Mouse (Mus musculus): ENCODE results near the gene Dnajb14. TPM values are rescaled to one million over a fixed set of nuclear protein-coding genes. Genes with fewer than 3 reads are reported as not detected.

The Dnajb14 gene
- 9.8 and 10.0 TPM in 2 replicates for polyA plus RNA-seq (2014; fragmentation: Nextera tagmentation; extraction: Ambion mirVana)

GRCm38 (mm10) chr3:137867437-137868093 is at the start of gene Dnajb14:
TSS of gene Dnajb14 (plus strand) at chr3:137867675.
- 1% methylated on average over 49 of the region's 94 CpGs for WGBS
- Histone ChIP-seq H3K27ac (ENCODE audit: low read depth) (peak within 1 kb of the TSS; percentile 97), H3K27me3 (replicated peaks; ENCODE audit: control insufficient read depth, insufficient read depth, low read length) (no peaks in the 10 kb centered on the region), H3K9ac (ENCODE audit: low read length) (peak within 1 kb of the TSS; percentile 94), H3K9me3 (ENCODE audit: control insufficient read depth, low read length) (no peaks in the 10 kb centered on the region), H3K4me1 (replicated peaks; ENCODE audit: control insufficient read depth, insufficient read depth, low read length) (peaks cover 9% of the 10 kb centered on the region; the same call in 1 of the 2 replicates), H3K36me3 (ENCODE audit: control insufficient read depth, insufficient read depth, low read length) (peaks cover 14% of the 10 kb centered on the region; the same call in 1 of the 2 replicates), H3K4me3 (ENCODE audit: low read depth, low read length) (peak within 1 kb of the TSS; percentile 65), H3K4me2 (ENCODE audit: low read length) (peak within 1 kb of the TSS; percentile 67)
- peak; percentile 87 for DNase-seq (ENCODE audit: low spot score)
- ATAC-seq (replicated peaks; ENCODE audit: low FRiP score, low TSS enrichment, low read depth), result peak; percentile 21

- 26% methylated on average over 4 of the region's 4 CpGs for WGBS
- no peak overlapping the region for H3K4me3 ChIP-seq (ENCODE audit: low read depth, low read length)
- DNase-seq (ENCODE audit: low spot score) (no peak), ATAC-seq (replicated peaks; ENCODE audit: low FRiP score, low TSS enrichment, low read depth) (no peak)
- no peaks in the 10 kb centered on the region for H3K36me3 ChIP-seq (ENCODE audit: control insufficient read depth, insufficient read depth, low read length)
- no peaks in the 10 kb centered on the region for H3K4me1 ChIP-seq (replicated peaks; ENCODE audit: control insufficient read depth, insufficient read depth, low read length)
- H3K27me3 ChIP-seq (replicated peaks; ENCODE audit: control insufficient read depth, insufficient read depth, low read length), result no peaks in the 10 kb centered on the region
- no peak overlapping the region for H3K4me2 ChIP-seq (ENCODE audit: low read length)
- no peak overlapping the region for H3K27ac ChIP-seq (ENCODE audit: low read depth)
- no peak overlapping the region for H3K9ac ChIP-seq (ENCODE audit: low read length)
- H3K9me3 ChIP-seq (ENCODE audit: control insufficient read depth, low read length), result no peaks in the 10 kb centered on the region
Observed at GRCm38 (mm10) chr3:137818713-137819112, 48.8 kb upstream of the Dnajb14 start.

- H3K4me1 ChIP-seq (replicated peaks; ENCODE audit: control insufficient read depth, insufficient read depth, low read length), result no peaks in the 10 kb centered on the region
- H3K9ac ChIP-seq (ENCODE audit: low read length), result no peak overlapping the region
- H3K9me3 ChIP-seq (ENCODE audit: control insufficient read depth, low read length), result no peaks in the 10 kb centered on the region
- H3K27ac ChIP-seq (ENCODE audit: low read depth), result no peak overlapping the region
- DNase-seq (ENCODE audit: low spot score), result no peak
- ATAC-seq (replicated peaks; ENCODE audit: low FRiP score, low TSS enrichment, low read depth), result no peak
- 74% methylated on average over 6 of the region's 6 CpGs for WGBS
- H3K4me3 ChIP-seq (ENCODE audit: low read depth, low read length), result no peak overlapping the region
- no peak overlapping the region for H3K4me2 ChIP-seq (ENCODE audit: low read length)
- no peaks in the 10 kb centered on the region for H3K27me3 ChIP-seq (replicated peaks; ENCODE audit: control insufficient read depth, insufficient read depth, low read length)
- no peaks in the 10 kb centered on the region for H3K36me3 ChIP-seq (ENCODE audit: control insufficient read depth, insufficient read depth, low read length)
Observed at GRCm38 (mm10) chr3:137820688-137821467, 46.6 kb upstream of the Dnajb14 start.

GRCm38 (mm10) chr3:137823317-137823716 is 44.2 kb upstream of the Dnajb14 start:
- WGBS, result 92% methylated on average over 3 of the region's 3 CpGs
- H3K4me2 ChIP-seq (ENCODE audit: low read length), result no peak overlapping the region
- DNase-seq (ENCODE audit: low spot score) (no peak), ATAC-seq (replicated peaks; ENCODE audit: low FRiP score, low TSS enrichment, low read depth) (no peak)
- H3K27me3 ChIP-seq (replicated peaks; ENCODE audit: control insufficient read depth, insufficient read depth, low read length), result no peaks in the 10 kb centered on the region
- H3K9ac ChIP-seq (ENCODE audit: low read length), result no peak overlapping the region
- no peak overlapping the region for H3K27ac ChIP-seq (ENCODE audit: low read depth)
- no peak overlapping the region for H3K4me3 ChIP-seq (ENCODE audit: low read depth, low read length)
- H3K4me1 ChIP-seq (replicated peaks; ENCODE audit: control insufficient read depth, insufficient read depth, low read length), result peaks cover 7% of the 10 kb centered on the region; the same call in 1 of the 2 replicates
- no peaks in the 10 kb centered on the region for H3K9me3 ChIP-seq (ENCODE audit: control insufficient read depth, low read length)
- no peaks in the 10 kb centered on the region for H3K36me3 ChIP-seq (ENCODE audit: control insufficient read depth, insufficient read depth, low read length)

GRCm38 (mm10) chr3:137827678-137828077 is 39.8 kb upstream of the Dnajb14 start:
- WGBS, result 8% methylated on average over 11 of the region's 11 CpGs
- Histone ChIP-seq H3K36me3 (ENCODE audit: control insufficient read depth, insufficient read depth, low read length) (no peaks in the 10 kb centered on the region), H3K9ac (ENCODE audit: low read length) (0 out of 2 replicates have a peak overlapping the region, but pooled peaks have one; percentile 3), H3K4me3 (ENCODE audit: low read depth, low read length) (no peak overlapping the region), H3K27ac (ENCODE audit: low read depth) (peak overlapping the region; percentile 65), H3K4me2 (ENCODE audit: low read length) (peak overlapping the region; percentile 28; the same call in 1 of the 2 replicates), H3K9me3 (ENCODE audit: control insufficient read depth, low read length) (no peaks in the 10 kb centered on the region), H3K27me3 (replicated peaks; ENCODE audit: control insufficient read depth, insufficient read depth, low read length) (no peaks in the 10 kb centered on the region), H3K4me1 (replicated peaks; ENCODE audit: control insufficient read depth, insufficient read depth, low read length) (peaks cover 7% of the 10 kb centered on the region; the same call in 1 of the 2 replicates)
- ATAC-seq (replicated peaks; ENCODE audit: low FRiP score, low TSS enrichment, low read depth) (peak; percentile 69; the same call in 1 of the 2 replicates), DNase-seq (ENCODE audit: low spot score) (peak; percentile 65)

DNA sequence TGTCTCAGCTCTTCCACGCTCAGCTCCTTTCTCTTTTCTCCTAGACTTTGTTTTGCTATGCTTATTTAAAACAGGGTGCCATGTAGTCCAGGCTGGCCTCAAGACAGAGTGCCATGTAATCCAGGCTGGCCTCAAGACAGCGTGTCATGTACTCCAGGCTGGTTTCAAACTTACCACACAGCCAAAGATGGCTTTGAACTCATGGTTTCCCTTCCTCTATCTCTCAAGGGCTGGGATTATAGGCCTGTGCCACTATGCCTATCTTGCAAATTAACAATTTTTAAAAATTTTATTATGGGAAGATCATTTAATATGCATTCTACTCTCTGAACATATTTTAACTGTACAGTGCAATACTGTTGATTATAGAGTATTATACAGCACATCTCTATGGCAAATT is 36.3 kb upstream of the Dnajb14 start:
- WGBS, result 81% methylated on average over 2 of the region's 2 CpGs
- Histone ChIP-seq H3K36me3 (ENCODE audit: control insufficient read depth, insufficient read depth, low read length) (no peaks in the 10 kb centered on the region), H3K4me2 (ENCODE audit: low read length) (no peak overlapping the region), H3K27ac (ENCODE audit: low read depth) (no peak overlapping the region), H3K4me1 (replicated peaks; ENCODE audit: control insufficient read depth, insufficient read depth, low read length) (peaks cover 7% of the 10 kb centered on the region; the same call in 1 of the 2 replicates), H3K9me3 (ENCODE audit: control insufficient read depth, low read length) (no peaks in the 10 kb centered on the region), H3K27me3 (replicated peaks; ENCODE audit: control insufficient read depth, insufficient read depth, low read length) (no peaks in the 10 kb centered on the region), H3K9ac (ENCODE audit: low read length) (no peak overlapping the region), H3K4me3 (ENCODE audit: low read depth, low read length) (no peak overlapping the region)
- no peak for DNase-seq (ENCODE audit: low spot score)
- no peak for ATAC-seq (replicated peaks; ENCODE audit: low FRiP score, low TSS enrichment, low read depth)

- Histone ChIP-seq H3K27ac (ENCODE audit: low read depth) (no peak overlapping the region), H3K9me3 (ENCODE audit: control insufficient read depth, low read length) (no peaks in the 10 kb centered on the region), H3K4me3 (ENCODE audit: low read depth, low read length) (no peak overlapping the region), H3K4me1 (replicated peaks; ENCODE audit: control insufficient read depth, insufficient read depth, low read length) (peaks cover under 1% of the 10 kb centered on the region; the same call in 1 of the 2 replicates), H3K4me2 (ENCODE audit: low read length) (no peak overlapping the region), H3K27me3 (replicated peaks; ENCODE audit: control insufficient read depth, insufficient read depth, low read length) (no peaks in the 10 kb centered on the region), H3K36me3 (ENCODE audit: control insufficient read depth, insufficient read depth, low read length) (no peaks in the 10 kb centered on the region), H3K9ac (ENCODE audit: low read length) (no peak overlapping the region)
- ATAC-seq (replicated peaks; ENCODE audit: low FRiP score, low TSS enrichment, low read depth), result no peak
- no peak for DNase-seq (ENCODE audit: low spot score)
Observed at GRCm38 (mm10) chr3:137833128-137833527, 34.3 kb upstream of the Dnajb14 start.

DNA sequence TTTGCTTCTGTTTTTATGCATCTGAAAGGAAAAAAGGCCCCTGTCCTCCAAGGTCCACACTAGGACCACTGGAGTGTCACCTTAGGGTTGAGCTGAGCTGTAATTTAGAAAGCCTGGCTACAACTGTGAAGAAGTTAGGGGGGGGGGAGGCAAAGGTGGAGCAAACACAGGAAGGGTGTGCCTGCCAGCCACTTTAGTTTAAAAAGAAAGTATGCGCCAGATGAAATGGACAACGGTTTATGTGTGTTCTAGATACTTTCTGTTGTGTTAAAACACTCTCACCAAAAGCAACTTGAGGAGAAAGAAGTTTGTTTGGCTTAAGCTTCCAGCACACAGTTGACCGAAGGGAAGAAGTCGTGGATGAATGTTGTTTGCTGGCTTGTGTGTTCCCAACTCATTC is 33.8 kb upstream of the Dnajb14 start:
- no peak overlapping the region for H3K9ac ChIP-seq (ENCODE audit: low read length)
- no peak overlapping the region for H3K4me3 ChIP-seq (ENCODE audit: low read depth, low read length)
- H3K27ac ChIP-seq (ENCODE audit: low read depth), result no peak overlapping the region
- H3K36me3 ChIP-seq (ENCODE audit: control insufficient read depth, insufficient read depth, low read length), result no peaks in the 10 kb centered on the region
- 76% methylated on average over 4 of the region's 4 CpGs for WGBS
- H3K4me1 ChIP-seq (replicated peaks; ENCODE audit: control insufficient read depth, insufficient read depth, low read length), result no peaks in the 10 kb centered on the region
- H3K9me3 ChIP-seq (ENCODE audit: control insufficient read depth, low read length), result no peaks in the 10 kb centered on the region
- H3K4me2 ChIP-seq (ENCODE audit: low read length), result no peak overlapping the region
- ATAC-seq (replicated peaks; ENCODE audit: low FRiP score, low TSS enrichment, low read depth), result no peak
- H3K27me3 ChIP-seq (replicated peaks; ENCODE audit: control insufficient read depth, insufficient read depth, low read length), result no peaks in the 10 kb centered on the region
- DNase-seq (ENCODE audit: low spot score), result no peak
